In the genomic region with DNA sequence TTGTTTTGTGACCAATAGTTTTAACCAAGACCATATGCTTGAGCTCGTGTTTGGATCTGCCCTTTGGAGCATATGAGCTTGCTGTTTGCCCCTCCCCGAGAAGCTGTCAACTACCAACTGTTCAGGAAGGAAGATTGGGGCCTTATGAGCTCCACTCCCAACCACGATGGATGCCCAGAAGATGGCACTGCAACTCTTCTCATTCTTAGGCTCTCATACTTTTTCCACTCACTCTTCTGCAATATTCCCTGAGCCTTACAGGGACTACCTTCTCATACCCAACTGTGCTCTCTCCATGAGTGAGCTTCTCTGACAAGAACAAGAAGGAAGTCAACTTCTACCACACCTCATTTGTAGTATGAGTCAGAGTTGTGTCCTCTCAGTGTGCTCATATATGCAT, we compare ENCODE assay signal across 17 mouse cellular contexts. TPM values are rescaled to one million over a fixed set of nuclear protein-coding genes. Genes with fewer than 3 reads are reported as not detected.
DNase-seq lines count a peak whose midpoint lies in the region; ATAC-seq lines count a peak whose summit lies in the region.
"Had no signal": no experiment of that assay in that cellular context is flagged by ENCODE, and none has a peak within 500 bp of the region (broad histone marks: within the 10 kb centered on the region; RNA-seq: fewer than 3 reads in every experiment).

No protein-coding gene starts in this region.

- no peaks in the 10 kb centered on the region for H3K9me3 ChIP-seq in forebrain, embryonic 11.5 days (ENCODE audit: control insufficient read depth, low read length)
- H3K9me3 ChIP-seq: forebrain, embryonic 10.5 days; liver, embryonic 15.5 days; midbrain, embryonic 15.5 days; neural tube, embryonic 15.5 days; stomach, embryonic 15.5 days had no signal

- no peaks in the 10 kb centered on the region for H3K4me1 ChIP-seq in forebrain, embryonic 11.5 days (replicated peaks; ENCODE audit: control insufficient read depth, insufficient read depth, low read length)
- H3K4me1 ChIP-seq: forebrain, embryonic 10.5 days; liver, embryonic 15.5 days; midbrain, embryonic 15.5 days; neural tube, embryonic 15.5 days; stomach, embryonic 15.5 days had no signal

- no peak overlapping the region for H3K4me3 ChIP-seq in forebrain, embryonic 11.5 days (ENCODE audit: low read depth, low read length)
- H3K4me3 ChIP-seq: forebrain, embryonic 10.5 days; liver, embryonic 15.5 days; midbrain, embryonic 15.5 days; neural tube, embryonic 15.5 days; stomach, embryonic 15.5 days had no signal

- DNase-seq in heart, adult 11 months = peak; percentile 49
- DNase-seq in heart, adult 9 months (ENCODE audit: low spot score in 2 of 2) = no peak
- DNase-seq in lung, postnatal 10 days = peak; percentile 7
- DNase-seq in lung, postnatal 25 days (ENCODE audit: low spot score) = no peak
- DNase-seq in c-Kit-positive CD71-positive TER-119-positive erythroid progenitor cells, embryonic 14.5 days (ENCODE audit: low spot score) = peak; percentile 1
- peak; percentile 29 for DNase-seq in splenic B cell, adult 2 months (ENCODE audit: low read depth, low spot score)
- no peak for DNase-seq in frontal cortex, postnatal 10 days (ENCODE audit: low spot score in 2 of 2)
- no peak for DNase-seq in forebrain, embryonic 11.5 days (ENCODE audit: low spot score)
- DNase-seq: cerebellum, adult 2 months; kidney, postnatal 4 days; left cerebral cortex, postnatal 4 days had no signal

- H3K27me3 ChIP-seq in splenic B cell, adult 2 months (ENCODE audit: control insufficient read depth, insufficient read depth, low read length, poor library complexity, severe bottlenecking) = no peaks in the 10 kb centered on the region
- H3K27me3 ChIP-seq in forebrain, embryonic 11.5 days (ENCODE audit: control insufficient read depth, insufficient read depth, low read length) = no peaks in the 10 kb centered on the region
- H3K27me3 ChIP-seq: liver, embryonic 15.5 days; midbrain, embryonic 15.5 days; neural tube, embryonic 15.5 days; stomach, embryonic 15.5 days had no signal

- H3K9ac ChIP-seq in forebrain, embryonic 11.5 days (ENCODE audit: low read length) = no peak overlapping the region
- H3K9ac ChIP-seq: liver, embryonic 15.5 days; midbrain, embryonic 15.5 days; neural tube, embryonic 15.5 days; stomach, embryonic 15.5 days had no signal

- no peaks in the 10 kb centered on the region for H3K36me3 ChIP-seq in splenic B cell, adult 2 months (ENCODE audit: control insufficient read depth, insufficient read depth, low read length, poor library complexity, severe bottlenecking)
- no peaks in the 10 kb centered on the region for H3K36me3 ChIP-seq in forebrain, embryonic 11.5 days (ENCODE audit: control insufficient read depth, insufficient read depth, low read length)
- H3K36me3 ChIP-seq: midbrain, embryonic 15.5 days; neural tube, embryonic 15.5 days had no signal

- H3K27ac ChIP-seq in forebrain, embryonic 11.5 days (ENCODE audit: low read depth, low read length) = no peak overlapping the region
- H3K27ac ChIP-seq: forebrain, embryonic 10.5 days; liver, embryonic 15.5 days; midbrain, embryonic 15.5 days; neural tube, embryonic 15.5 days; stomach, embryonic 15.5 days had no signal

- 95% methylated on average over 3 of the region's 3 CpGs for WGBS in forebrain, embryonic 11.5 days

- no peak overlapping the region for H3K4me2 ChIP-seq in forebrain, embryonic 11.5 days (ENCODE audit: low read depth, low read length, severe bottlenecking)
- H3K4me2 ChIP-seq: liver, embryonic 15.5 days; midbrain, embryonic 15.5 days; neural tube, embryonic 15.5 days; stomach, embryonic 15.5 days had no signal

- ATAC-seq in forebrain, embryonic 11.5 days (replicated peaks; ENCODE audit: low FRiP score) = no peak
- ATAC-seq: hindbrain, embryonic 16.5 days; midbrain, embryonic 15.5 days had no signal

RNA-seq across cellular contexts. Expression of gene Gm20379, which starts 38.7 kb away (rescaled TPM):
- 1.3 and 1.9 TPM in 2 replicates for polyA plus RNA-seq in forebrain, embryonic 11.5 days (2014; fragmentation: Nextera tagmentation; extraction: Ambion mirVana)
- polyA plus RNA-seq: cerebellum, adult 2 months had no signal

Comparison
In these comparisons a context has a peak if more than half of its experiments do, and no peak if none do; other contexts are left out.
1. DNase-seq: peak in heart, adult 11 months (single experiment), lung, postnatal 10 days (single experiment), c-Kit-positive CD71-positive TER-119-positive erythroid progenitor cells, embryonic 14.5 days (single experiment) and splenic B cell, adult 2 months (single experiment); none in heart, adult 9 months (0 of 2), lung, postnatal 25 days (single experiment), frontal cortex, postnatal 10 days (0 of 2) and forebrain, embryonic 11.5 days (single experiment).